Mouse (Mus musculus) hindbrain, embryonic 14.5 days (tissue): ENCODE measurements at regions not wholly inside any gene's neighbourhood (a gene's known extent, or its start where the extent isn't known, plus 50 kb on each side); places are given as distances from the start of the nearest gene placed in this dataset.

ENCODE experiments used
- ATAC-seq: fragments of 200-750 bp; cut with Nextera tagmentation; 2 replicates; pipeline ENCODE4 v1.8.0; 2017; ENCODE audit warnings: moderate number of reproducible peaks, mild to moderate bottlenecking, moderate TSS enrichment, moderate library complexity; ENCODE audit not compliant: low FRiP score
- DNase-seq: peaks from one replicate; pipeline ENCODE4 v3.0.0-alpha.2; 2015; ENCODE audit warnings: low spot score
- H3K27ac ChIP-seq: fragments of 300-500 bp; sonication (generic); 2 replicates; pipeline ENCODE4 v1.5.1; 2014; ENCODE audit warnings: mild to moderate bottlenecking, moderate library complexity
- H3K27me3 ChIP-seq: fragments of 300-500 bp; sonication (generic); 2 replicates; pipeline ENCODE4 v1.6.1; 2014; ENCODE audit warnings: mild to moderate bottlenecking, low read length, mixed read lengths; ENCODE audit not compliant: control insufficient read depth, insufficient read depth
- H3K36me3 ChIP-seq: fragments of 300-500 bp; sonication (generic); replicated peaks from 2 replicates; pipeline ENCODE4 v1.6.1; 2014; ENCODE audit not compliant: control insufficient read depth, insufficient read depth
- H3K4me1 ChIP-seq: fragments of 300-500 bp; sonication (generic); replicated peaks from 2 replicates; pipeline ENCODE4 v1.6.1; 2014; ENCODE audit warnings: antibody characterized with exemption, low read length, mixed read lengths; ENCODE audit not compliant: control insufficient read depth, insufficient read depth
- H3K4me2 ChIP-seq: fragments of 300-500 bp; sonication (generic); replicated peaks from 2 replicates; pipeline ENCODE4 v1.6.1; 2014; ENCODE audit warnings: mild to moderate bottlenecking, moderate library complexity
- H3K4me3 ChIP-seq: fragments of 300-500 bp; sonication (generic); replicated peaks from 2 replicates; pipeline ENCODE4 v1.5.1; 2014; ENCODE audit warnings: mild to moderate bottlenecking, low read length
- H3K9ac ChIP-seq: fragments of 300-500 bp; sonication (generic); 2 replicates; pipeline ENCODE4 v1.6.1; 2014
- H3K9me3 ChIP-seq: fragments of 300-500 bp; sonication (generic); 2 replicates; pipeline ENCODE4 v1.6.1; 2016; ENCODE audit warnings: low read length; ENCODE audit not compliant: control insufficient read depth
- WGBS: fragments of 180-500 bp; shearing (Covaris S2); extraction: QIAGEN DNeasy Blood & Tissue Kit; methylation state at CpG from one replicate; pipeline ENCODE4 v1.1.7; 2014; 5-methylcytosine and 5-hydroxymethylcytosine counted together

- 72% methylated on average over 10 of the region's 10 CpGs for WGBS
- no peaks in the 10 kb centered on the region for H3K27me3 ChIP-seq
- no peak overlapping the region for H3K4me2 ChIP-seq
- no peak for DNase-seq
- H3K4me3 ChIP-seq: no peak overlapping the region
- ATAC-seq: no peak
- peaks cover 6% of the 10 kb centered on the region for H3K9me3 ChIP-seq
- no peaks in the 10 kb centered on the region for H3K4me1 ChIP-seq
- no peak overlapping the region for H3K9ac ChIP-seq
- no peaks in the 10 kb centered on the region for H3K36me3 ChIP-seq
- H3K27ac ChIP-seq: no peak overlapping the region
Measured at GRCm38 (mm10) chr16:66487194-66487944, 672.3 kb downstream of the Vgll3 start.

DNA sequence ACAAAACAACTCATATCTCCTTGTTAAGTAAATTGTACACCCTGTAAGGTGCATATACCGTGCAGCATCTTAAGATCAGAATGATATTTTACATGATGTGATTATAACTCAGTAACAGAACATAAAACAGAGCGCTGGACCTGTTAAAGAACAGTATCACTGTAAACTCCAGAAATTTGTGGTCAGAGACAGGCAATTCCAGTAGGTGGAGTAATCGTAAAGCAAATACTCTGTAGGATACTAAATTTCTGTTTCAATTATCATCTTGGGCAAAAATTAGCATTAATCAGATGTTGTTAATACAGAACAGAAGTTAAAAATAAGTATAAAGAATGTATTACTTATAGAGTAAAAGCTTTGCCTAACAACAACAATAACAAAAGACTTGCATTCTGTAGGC is 680.5 kb downstream of the Vgll3 start:
- Histone ChIP-seq H3K36me3 (no peaks in the 10 kb centered on the region), H3K4me2 (no peak overlapping the region), H3K9ac (no peak overlapping the region), H3K27ac (no peak overlapping the region), H3K4me1 (no peaks in the 10 kb centered on the region), H3K9me3 (peaks cover 6% of the 10 kb centered on the region), H3K4me3 (no peak overlapping the region), H3K27me3 (no peaks in the 10 kb centered on the region)
- DNase-seq (peak; percentile 59), ATAC-seq (no peak)
- 72% methylated on average over 3 of the region's 3 CpGs for WGBS
